Mouse (Mus musculus) limb, embryonic 15.5 days (tissue): ENCODE results near the gene Nhs. TPM values are rescaled to one million over a fixed set of nuclear protein-coding genes. Genes with fewer than 3 reads are reported as not detected.
A peak's percentile ranks its signal among the peaks of the same experiment; 100 is the strongest.

ENCODE experiments used
- ATAC-seq: fragments of 200-750 bp; cut with Nextera tagmentation; 2 replicates; pipeline ENCODE4 v1.8.0; 2017; ENCODE audit warnings: low read depth, moderate TSS enrichment; ENCODE audit not compliant: insufficient number of reproducible peaks, low FRiP score, low TSS enrichment
- H3K27ac ChIP-seq: fragments of 300-500 bp; sonication (generic); 2 replicates; pipeline ENCODE4 v1.5.1; 2015; ENCODE audit warnings: moderate library complexity, mild to moderate bottlenecking, inconsistent platforms
- H3K27me3 ChIP-seq: fragments of 300-500 bp; sonication (generic); 2 replicates; pipeline ENCODE4 v1.6.1; 2015; ENCODE audit warnings: inconsistent platforms
- H3K36me3 ChIP-seq: fragments of 300-500 bp; sonication (generic); 2 replicates; pipeline ENCODE4 v1.6.1; 2015; ENCODE audit warnings: inconsistent platforms
- H3K4me1 ChIP-seq: fragments of 300-500 bp; sonication (generic); 2 replicates; pipeline ENCODE4 v1.6.1; 2015; ENCODE audit warnings: inconsistent platforms
- H3K4me2 ChIP-seq: fragments of 300-500 bp; sonication (generic); 2 replicates; pipeline ENCODE4 v1.6.1; 2015; ENCODE audit warnings: mild to moderate bottlenecking, inconsistent platforms
- H3K4me3 ChIP-seq: fragments of 300-500 bp; sonication (generic); 2 replicates; pipeline ENCODE4 v1.5.1; 2015; ENCODE audit warnings: mild to moderate bottlenecking, inconsistent platforms
- H3K9ac ChIP-seq: fragments of 300-500 bp; sonication (generic); 2 replicates; pipeline ENCODE4 v1.6.1; 2015; ENCODE audit warnings: inconsistent platforms
- H3K9me3 ChIP-seq: fragments of 300-500 bp; sonication (generic); 2 replicates; pipeline ENCODE4 v1.6.1; 2016; ENCODE audit warnings: inconsistent platforms
- WGBS: fragments of 180-500 bp; shearing (Covaris S2); methylation state at CpG from one replicate; pipeline ENCODE4 v1.1.7; 2015; 5-methylcytosine and 5-hydroxymethylcytosine counted together
- polyA plus RNA-seq: library from polyadenylated mRNA; unstranded; fragments of >200 nt; fragmentation: Nextera tagmentation; extraction: Ambion mirVana; gene quantifications from 2 replicates; pipeline ENCODE4 v1.2.1, GENCODE M21; 2015

The Nhs gene
- polyA plus RNA-seq, 1 experiment from 2014 or later, result 2.3 TPM

GRCm38 (mm10) chrX:161972723-161973122 lies 186.8 kb downstream of the Nhs start:
- Histone ChIP-seq H3K4me1 (0 out of 2 replicates have a peak, but pooled peaks cover 5% of the 10 kb centered on the region), H3K9me3 (no peaks in the 10 kb centered on the region), H3K4me3 (no peak overlapping the region), H3K27me3 (peaks cover 20% of the 10 kb centered on the region; the same call in 1 of the 2 replicates), H3K4me2 (no peak overlapping the region), H3K9ac (no peak overlapping the region), H3K36me3 (no peaks in the 10 kb centered on the region), H3K27ac (no peak overlapping the region)
- no peak for ATAC-seq

- no peak for ATAC-seq
- Histone ChIP-seq H3K4me2 (no peak overlapping the region), H3K4me1 (0 out of 2 replicates have a peak, but pooled peaks cover 5% of the 10 kb centered on the region), H3K9ac (no peak overlapping the region), H3K4me3 (no peak overlapping the region), H3K27me3 (peaks cover 20% of the 10 kb centered on the region; the same call in 1 of the 2 replicates), H3K9me3 (no peaks in the 10 kb centered on the region), H3K27ac (no peak overlapping the region), H3K36me3 (no peaks in the 10 kb centered on the region)
- 80% methylated on average over 3 of the region's 3 CpGs for WGBS
Measured at GRCm38 (mm10) chrX:161971961-161972502, 187.5 kb downstream of the Nhs start.

GRCm38 (mm10) chrX:161971131-161971530 lies 188.4 kb downstream of the Nhs start:
- H3K9ac ChIP-seq, result no peak overlapping the region
- 90% methylated on average over 1 of the region's 1 CpGs for WGBS
- no peak overlapping the region for H3K4me2 ChIP-seq
- ATAC-seq, result no peak
- H3K9me3 ChIP-seq, result no peaks in the 10 kb centered on the region
- peaks cover 12% of the 10 kb centered on the region; the same call in 1 of the 2 replicates for H3K27me3 ChIP-seq
- H3K4me3 ChIP-seq, result no peak overlapping the region
- H3K4me1 ChIP-seq, result 0 out of 2 replicates have a peak, but pooled peaks cover 5% of the 10 kb centered on the region
- H3K36me3 ChIP-seq, result no peaks in the 10 kb centered on the region
- no peak overlapping the region for H3K27ac ChIP-seq

GRCm38 (mm10) chrX:161967692-161968091 lies 191.8 kb downstream of the Nhs start:
- 39% methylated on average over 4 of the region's 4 CpGs for WGBS
- ATAC-seq, result no peak
- H3K27me3 ChIP-seq, result 0 out of 2 replicates have a peak, but pooled peaks cover 5% of the 10 kb centered on the region

GRCm38 (mm10) chrX:161963372-161963771 lies 196.2 kb downstream of the Nhs start:
- H3K4me3 ChIP-seq, result no peak overlapping the region
- 0 out of 2 replicates have a peak, but pooled peaks cover 5% of the 10 kb centered on the region for H3K27me3 ChIP-seq
- H3K9me3 ChIP-seq, result no peaks in the 10 kb centered on the region
- no peak overlapping the region for H3K9ac ChIP-seq
- ATAC-seq, result no peak
- H3K4me1 ChIP-seq, result peaks cover 5% of the 10 kb centered on the region; the same call in 1 of the 2 replicates
- H3K4me2 ChIP-seq, result no peak overlapping the region
- no peaks in the 10 kb centered on the region for H3K36me3 ChIP-seq
- no peak overlapping the region for H3K27ac ChIP-seq

More at GRCm38 (mm10) chrX:161967692-161968091, 191.8 kb downstream of the Nhs start:
- Histone ChIP-seq H3K36me3 (no peaks in the 10 kb centered on the region), H3K9me3 (no peaks in the 10 kb centered on the region), H3K4me1 (no peaks in the 10 kb centered on the region), H3K9ac (no peak overlapping the region), H3K27ac (no peak overlapping the region), H3K4me2 (no peak overlapping the region), H3K4me3 (no peak overlapping the region)

GRCm38 (mm10) chrX:161962855-161963254 lies 196.7 kb downstream of the Nhs start:
- H3K9me3 ChIP-seq, result no peaks in the 10 kb centered on the region
- 67% methylated on average over 1 of the region's 1 CpGs for WGBS
- peaks cover 5% of the 10 kb centered on the region; the same call in 1 of the 2 replicates for H3K4me1 ChIP-seq
- 0 out of 2 replicates have a peak, but pooled peaks cover 5% of the 10 kb centered on the region for H3K27me3 ChIP-seq
- no peaks in the 10 kb centered on the region for H3K36me3 ChIP-seq
- no peak overlapping the region for H3K9ac ChIP-seq
- H3K27ac ChIP-seq, result no peak overlapping the region
- no peak for ATAC-seq
- H3K4me3 ChIP-seq, result no peak overlapping the region
- H3K4me2 ChIP-seq, result no peak overlapping the region

- no peak overlapping the region for H3K27ac ChIP-seq
- H3K36me3 ChIP-seq, result no peaks in the 10 kb centered on the region
- H3K27me3 ChIP-seq, result no peaks in the 10 kb centered on the region
- peaks cover 5% of the 10 kb centered on the region; the same call in 1 of the 2 replicates for H3K4me1 ChIP-seq
- 57% methylated on average over 6 of the region's 6 CpGs for WGBS
- H3K9ac ChIP-seq, result no peak overlapping the region
- H3K4me3 ChIP-seq, result no peak overlapping the region
- H3K4me2 ChIP-seq, result no peak overlapping the region
- H3K9me3 ChIP-seq, result no peaks in the 10 kb centered on the region
- no peak for ATAC-seq
Measured at GRCm38 (mm10) chrX:161961756-161962155, 197.8 kb downstream of the Nhs start.

- Histone ChIP-seq H3K9ac (no peak overlapping the region), H3K27ac (no peak overlapping the region; the same call in 1 of the 2 replicates), H3K4me2 (no peak overlapping the region), H3K27me3 (no peaks in the 10 kb centered on the region; the same call in 1 of the 2 replicates), H3K4me1 (peaks cover 5% of the 10 kb centered on the region; the same call in 1 of the 2 replicates), H3K9me3 (no peaks in the 10 kb centered on the region), H3K36me3 (no peaks in the 10 kb centered on the region), H3K4me3 (no peak overlapping the region)
- ATAC-seq, result no peak
- WGBS, result 29% methylated on average over 4 of the region's 4 CpGs
Measured at GRCm38 (mm10) chrX:161961176-161961575, 198.4 kb downstream of the Nhs start.

- Histone ChIP-seq H3K27ac (no peak overlapping the region), H3K4me3 (no peak overlapping the region), H3K4me2 (no peak overlapping the region), H3K27me3 (peaks cover 3% of the 10 kb centered on the region; the same call in 1 of the 2 replicates), H3K9me3 (no peaks in the 10 kb centered on the region), H3K4me1 (no peaks in the 10 kb centered on the region), H3K36me3 (no peaks in the 10 kb centered on the region), H3K9ac (no peak overlapping the region)
- no peak for ATAC-seq
Measured at GRCm38 (mm10) chrX:161952356-161952755, 207.2 kb downstream of the Nhs start.

GRCm38 (mm10) chrX:161943098-161943680 lies 216.3 kb downstream of the Nhs start:
- Histone ChIP-seq H3K4me2 (no peak overlapping the region), H3K27ac (no peak overlapping the region), H3K9ac (no peak overlapping the region), H3K4me3 (no peak overlapping the region), H3K9me3 (no peaks in the 10 kb centered on the region), H3K36me3 (no peaks in the 10 kb centered on the region), H3K4me1 (0 out of 2 replicates have a peak, but pooled peaks cover 2% of the 10 kb centered on the region), H3K27me3 (no peaks in the 10 kb centered on the region)
- 35% methylated on average over 4 of the region's 4 CpGs for WGBS
- ATAC-seq, result no peak

- Histone ChIP-seq H3K9ac (no peak overlapping the region), H3K4me1 (0 out of 2 replicates have a peak, but pooled peaks cover 2% of the 10 kb centered on the region), H3K27ac (no peak overlapping the region), H3K36me3 (no peaks in the 10 kb centered on the region), H3K4me2 (no peak overlapping the region), H3K27me3 (no peaks in the 10 kb centered on the region), H3K9me3 (no peaks in the 10 kb centered on the region), H3K4me3 (no peak overlapping the region)
- no peak for ATAC-seq
- WGBS, result 47% methylated on average over 2 of the region's 2 CpGs
Measured at GRCm38 (mm10) chrX:161940696-161941095, 218.8 kb downstream of the Nhs start.

GRCm38 (mm10) chrX:161926683-161927053 lies 232.9 kb downstream of the Nhs start:
- Histone ChIP-seq H3K27ac (peak overlapping the region; percentile 72), H3K9ac (no peak overlapping the region), H3K36me3 (no peaks in the 10 kb centered on the region), H3K4me2 (peak overlapping the region; percentile 26; the same call in 1 of the 2 replicates), H3K9me3 (no peaks in the 10 kb centered on the region), H3K4me1 (peaks cover 11% of the 10 kb centered on the region; the same call in 1 of the 2 replicates), H3K27me3 (peaks cover 20% of the 10 kb centered on the region; the same call in 1 of the 2 replicates), H3K4me3 (no peak overlapping the region)
- ATAC-seq, result no peak
